Mouse (Mus musculus): ENCODE data around the gene Atxn1.

DNA sequence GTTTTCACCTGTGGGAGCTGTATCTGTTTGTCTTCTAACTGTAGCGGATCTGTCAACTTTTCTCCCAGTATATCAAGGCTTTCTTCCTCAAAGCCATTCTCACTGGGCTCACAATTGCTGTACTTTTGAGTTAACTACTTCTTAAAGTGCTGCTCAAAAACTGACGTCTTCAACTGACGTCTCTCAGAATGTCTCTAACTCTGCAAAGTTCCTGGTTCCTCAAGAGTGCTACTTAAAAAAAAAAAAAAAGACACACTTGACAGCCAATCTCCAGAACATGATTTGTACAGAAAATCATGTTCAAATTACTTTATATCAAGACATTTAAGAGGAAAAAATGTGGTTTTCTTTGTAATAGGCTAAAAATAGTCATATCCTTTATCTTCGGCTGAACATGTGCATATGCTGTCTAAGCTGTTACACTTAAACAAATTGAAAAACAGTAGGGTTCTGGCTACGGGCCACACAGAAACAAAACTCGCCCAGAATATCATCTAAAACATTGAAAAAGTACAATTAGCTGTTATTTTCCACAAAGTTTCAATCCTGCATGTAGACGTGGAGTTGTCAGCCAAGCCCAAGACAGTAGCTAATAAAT lies 249.1 kb downstream of the Atxn1 start:
- TF ChIP-seq CTCF (IDR thresholded peaks at IDR 0.05; ENCODE audit: borderline replicate concordance, insufficient read depth, low read length) (no peak), POLR2A (IDR thresholded peaks at IDR 0.05; ENCODE audit: low read depth, low read length) (no peak)
